Mouse (Mus musculus): Measurements from ENCODE around the gene Nfib.

The Nfib gene

DNA sequence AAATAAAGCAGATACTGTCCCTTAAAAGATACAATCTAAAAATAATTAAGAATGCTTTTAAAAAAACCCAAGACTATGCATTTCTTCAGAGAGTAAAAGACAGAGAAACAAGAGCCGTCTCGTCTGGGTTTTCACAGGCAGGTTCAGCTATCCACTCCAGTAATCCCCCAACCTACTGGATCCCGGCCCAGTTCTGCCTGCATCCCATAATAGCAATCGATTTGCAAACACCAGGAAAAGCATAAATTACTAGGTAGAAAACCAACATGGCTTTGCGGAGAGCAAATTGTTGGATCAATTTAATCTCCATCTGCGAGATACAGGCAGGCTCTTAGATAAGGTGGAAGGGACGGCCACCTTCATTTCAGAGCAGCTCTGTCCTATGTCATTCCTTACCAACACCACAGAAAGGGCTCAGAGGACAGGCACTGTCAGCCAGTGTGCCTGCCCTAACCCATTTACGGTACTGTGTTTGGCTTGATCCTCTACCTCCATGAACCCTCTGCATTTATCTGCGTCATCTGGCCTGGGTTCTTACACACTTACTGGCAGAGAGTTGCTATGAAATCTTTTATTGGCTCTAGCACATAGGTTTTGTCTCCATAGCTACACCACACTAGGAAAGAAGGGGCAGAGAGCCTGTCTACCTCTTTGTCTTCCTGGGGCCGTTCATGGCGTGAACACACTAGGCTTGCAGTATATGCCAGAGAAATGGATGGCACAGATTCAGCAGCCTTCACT is 321.4 kb downstream of the Nfib start:
- peak; percentile 36 to 40 for DNase-seq

DNA sequence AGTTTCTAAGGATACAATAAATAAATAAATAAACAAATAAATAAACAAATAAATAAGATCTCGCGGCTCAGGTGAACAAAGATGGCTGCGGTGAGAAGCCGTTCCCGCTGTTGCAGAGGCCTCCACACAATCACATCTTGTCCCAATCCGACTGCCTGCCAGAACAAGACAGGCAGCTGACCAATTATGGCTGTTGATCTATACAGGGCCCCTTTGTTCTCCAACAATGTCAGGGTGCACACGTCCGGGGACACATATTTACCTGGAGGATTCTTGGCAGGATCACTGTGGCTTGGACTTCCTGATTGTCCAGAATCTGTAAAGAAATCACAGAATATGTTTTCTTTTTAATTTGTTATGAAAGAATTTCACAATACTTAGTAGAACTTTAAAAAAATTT is 322.2 kb downstream of the Nfib start:
- peak in 1 of 2 experiments; percentile 35 for DNase-seq

DNA sequence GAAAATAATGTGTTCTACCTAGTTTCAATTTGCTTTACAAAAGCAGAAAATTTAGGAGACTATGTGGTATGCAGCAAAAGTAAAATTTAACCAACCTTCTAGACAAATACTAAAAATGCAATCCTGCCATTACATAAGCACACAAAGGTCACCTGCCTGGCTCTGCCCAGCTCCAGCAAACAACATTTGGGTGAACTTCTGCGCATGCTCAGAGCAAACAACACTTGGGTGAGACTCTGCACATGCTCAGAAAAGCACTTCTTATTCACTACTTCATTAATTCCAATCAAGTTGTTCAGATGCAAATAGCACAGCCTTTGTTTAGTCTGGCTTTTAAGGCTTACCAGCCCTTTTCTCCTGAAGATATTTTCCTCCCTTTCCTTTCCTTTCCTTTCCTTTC is 323.8 kb downstream of the Nfib start:
- peak; percentile 73 to 88 for DNase-seq

DNA sequence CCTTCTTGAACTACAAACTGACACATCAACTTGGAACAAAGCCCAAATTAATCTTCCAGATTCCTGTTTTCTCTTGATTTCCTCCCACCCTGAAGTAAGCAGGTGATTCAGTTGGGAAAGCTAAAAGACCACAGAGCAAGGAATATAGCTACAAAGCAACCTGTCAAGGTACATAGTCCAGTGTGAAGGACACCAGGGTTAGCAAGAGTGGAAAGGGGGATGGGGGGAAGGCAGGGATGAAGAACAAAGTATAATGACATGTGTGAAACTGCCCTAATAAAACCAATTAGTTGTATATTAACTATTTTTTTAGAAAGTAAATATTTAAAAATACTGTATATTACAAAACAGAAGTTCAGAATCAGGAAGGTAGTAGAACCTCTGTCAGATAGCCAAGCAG is 325.0 kb downstream of the Nfib start:
- peak; percentile 50 to 75 for DNase-seq

DNA sequence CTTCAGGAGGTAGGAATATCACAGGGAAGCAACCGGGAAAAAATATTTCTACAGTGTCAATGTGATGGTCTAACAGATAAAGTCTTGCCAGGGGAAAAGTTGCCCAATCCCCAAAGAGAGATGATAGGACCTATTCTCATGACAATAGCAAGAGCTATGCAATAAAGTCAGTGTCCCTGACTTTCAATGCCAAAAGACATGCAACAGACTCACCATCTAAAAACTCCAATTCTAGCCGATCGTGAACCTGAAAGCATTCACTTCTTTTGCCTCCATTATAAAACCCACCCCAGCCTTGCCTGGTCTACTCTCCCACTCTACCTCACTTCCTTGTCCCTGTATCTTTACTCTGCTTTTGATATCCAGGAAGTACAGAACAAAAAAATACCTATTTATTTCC is 327.5 kb downstream of the Nfib start:
- no peak for DNase-seq

DNA sequence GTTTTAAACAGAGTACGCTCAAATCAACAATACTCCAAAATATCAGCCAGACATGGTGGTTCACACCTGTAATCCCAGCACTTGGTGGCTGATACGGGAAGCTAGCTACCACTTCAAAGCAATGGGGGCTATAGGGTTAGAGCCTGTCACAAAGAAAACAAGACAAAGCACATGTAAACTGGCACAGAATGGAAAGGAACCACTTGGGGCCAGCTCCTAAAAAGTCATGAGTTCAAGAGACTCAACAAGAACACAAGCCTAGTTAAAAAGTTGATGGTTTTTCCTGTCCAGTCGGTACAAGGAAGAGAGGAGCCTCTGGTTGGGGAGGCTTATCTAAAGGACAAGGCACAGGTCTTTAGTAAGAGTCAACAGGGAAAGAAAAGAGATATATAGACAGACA is 327.9 kb downstream of the Nfib start:
- no peak for DNase-seq

DNA sequence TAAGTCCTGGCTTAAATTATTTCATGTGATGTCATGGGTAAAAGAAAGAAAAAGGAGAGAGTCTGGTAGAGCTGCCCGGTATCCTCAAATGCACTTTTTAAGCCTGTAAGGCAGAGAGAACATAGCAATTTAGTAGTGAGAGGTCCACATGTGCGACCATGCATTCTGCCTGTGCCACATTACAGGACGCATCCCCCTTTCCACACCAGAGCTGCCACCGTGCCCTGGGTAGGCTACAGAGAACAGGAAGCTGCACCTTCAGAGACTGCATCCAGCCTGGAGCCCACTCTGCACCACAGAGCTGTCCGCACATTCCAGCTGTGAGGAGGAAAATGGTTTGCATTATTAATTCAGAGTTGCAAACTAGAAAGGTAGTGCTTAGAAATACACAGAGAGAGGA is 331.0 kb downstream of the Nfib start:
- no peak for DNase-seq

DNA sequence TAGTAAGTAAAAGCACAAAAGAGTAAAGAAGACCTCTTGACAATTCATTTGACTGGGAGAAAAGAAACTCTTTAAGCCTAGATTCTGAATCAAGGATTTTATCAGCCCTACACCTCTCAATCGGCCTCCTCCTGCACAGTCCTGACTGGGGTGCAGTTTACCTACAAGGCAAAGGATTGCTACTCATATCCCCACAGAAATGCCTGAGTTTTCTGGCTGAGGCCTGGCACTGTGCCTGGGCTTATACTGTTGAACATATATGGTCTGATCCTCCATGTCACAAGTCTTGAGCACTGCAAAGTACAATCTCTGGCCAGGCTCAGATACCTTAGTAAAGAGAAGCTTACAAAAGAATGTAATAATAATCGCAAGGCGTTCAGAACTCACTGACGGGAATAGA is 333.3 kb downstream of the Nfib start:
- DNase-seq = no peak

DNA sequence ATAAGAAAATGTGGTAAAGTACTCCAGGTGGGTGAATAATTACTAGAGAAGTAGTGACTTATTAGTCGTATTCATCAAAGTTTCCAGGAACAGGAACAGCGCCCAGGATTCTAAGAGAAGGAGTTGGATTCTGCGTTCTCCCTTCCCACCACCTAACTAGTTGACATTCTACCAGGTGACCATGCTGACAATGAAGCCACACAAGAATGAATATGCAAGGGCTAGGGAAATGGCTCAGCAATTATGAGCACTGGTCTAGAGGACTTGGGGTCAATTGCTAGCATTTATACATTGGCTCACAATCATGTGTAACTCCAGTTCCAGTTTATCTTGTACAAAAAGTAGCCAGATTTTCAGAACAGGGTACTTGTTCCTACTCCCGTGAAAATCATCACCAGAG is 334.1 kb downstream of the Nfib start:
- no peak for DNase-seq

DNA sequence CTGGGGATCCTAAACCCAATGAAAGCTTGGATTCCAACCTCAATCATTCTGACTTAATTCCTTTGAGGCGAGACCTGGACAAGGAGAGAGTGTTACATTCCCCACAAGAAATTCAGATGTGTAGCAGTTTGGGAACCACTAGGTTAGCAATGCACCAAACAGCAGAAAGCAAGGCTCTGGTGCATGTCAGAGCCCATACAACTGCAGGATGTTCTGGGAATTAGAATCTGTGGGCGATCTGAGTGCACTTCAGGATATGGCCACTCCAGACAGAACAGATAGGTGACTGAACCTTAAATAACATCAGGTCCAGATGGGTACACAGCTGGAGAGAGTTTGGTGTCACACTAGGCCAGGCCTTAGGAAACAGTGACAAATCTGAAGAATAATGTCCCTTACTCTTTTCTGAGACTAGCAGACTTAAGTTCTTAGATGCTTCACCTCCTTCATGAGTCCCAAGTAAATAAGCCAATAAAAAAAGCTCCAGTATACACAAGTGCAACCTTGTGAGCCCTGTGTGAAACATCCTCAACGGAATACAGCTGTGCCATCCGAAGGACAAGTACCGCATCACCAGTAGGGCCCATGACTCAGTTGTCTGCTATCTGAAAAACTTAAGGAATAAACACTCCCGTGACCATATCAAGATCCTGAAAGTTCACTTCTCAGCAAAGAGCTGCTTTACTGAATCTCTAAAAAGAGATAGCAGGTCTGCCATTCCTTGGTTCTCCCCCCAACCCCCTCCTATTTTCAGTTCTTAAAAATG is 336.4 kb downstream of the Nfib start:
- no peak for DNase-seq

DNA sequence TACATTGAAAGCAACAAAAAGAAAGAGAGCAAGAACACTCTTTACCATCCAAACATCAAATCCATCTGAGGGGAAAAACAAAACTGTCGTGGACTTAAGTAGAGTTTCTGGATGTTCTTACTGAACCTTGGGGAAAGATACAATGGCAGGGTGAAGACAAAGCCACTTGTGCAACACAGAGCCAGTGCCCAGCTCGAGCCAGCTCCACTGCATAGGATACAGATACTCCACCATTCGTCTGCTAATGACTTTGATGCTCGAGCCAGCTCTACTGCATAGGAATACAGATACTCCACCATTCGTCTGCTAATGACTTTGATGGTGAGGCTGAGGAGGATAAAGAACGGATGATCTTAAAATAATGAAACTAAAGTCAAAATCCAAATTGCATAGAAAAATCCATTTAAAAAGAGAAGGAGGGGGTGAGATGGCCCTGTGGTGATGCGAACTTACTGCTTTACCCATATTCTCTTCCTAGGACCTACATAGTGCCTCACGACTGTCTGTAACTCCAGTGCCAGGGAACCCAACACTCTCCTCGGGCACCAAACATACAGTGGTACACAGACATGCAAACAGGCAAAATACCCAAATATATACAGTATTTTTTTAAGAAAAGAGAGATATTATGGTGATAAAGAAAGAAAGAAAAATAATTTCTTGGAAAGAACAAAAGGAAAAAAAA is 337.3 kb downstream of the Nfib start:
- DNase-seq = no peak

DNA sequence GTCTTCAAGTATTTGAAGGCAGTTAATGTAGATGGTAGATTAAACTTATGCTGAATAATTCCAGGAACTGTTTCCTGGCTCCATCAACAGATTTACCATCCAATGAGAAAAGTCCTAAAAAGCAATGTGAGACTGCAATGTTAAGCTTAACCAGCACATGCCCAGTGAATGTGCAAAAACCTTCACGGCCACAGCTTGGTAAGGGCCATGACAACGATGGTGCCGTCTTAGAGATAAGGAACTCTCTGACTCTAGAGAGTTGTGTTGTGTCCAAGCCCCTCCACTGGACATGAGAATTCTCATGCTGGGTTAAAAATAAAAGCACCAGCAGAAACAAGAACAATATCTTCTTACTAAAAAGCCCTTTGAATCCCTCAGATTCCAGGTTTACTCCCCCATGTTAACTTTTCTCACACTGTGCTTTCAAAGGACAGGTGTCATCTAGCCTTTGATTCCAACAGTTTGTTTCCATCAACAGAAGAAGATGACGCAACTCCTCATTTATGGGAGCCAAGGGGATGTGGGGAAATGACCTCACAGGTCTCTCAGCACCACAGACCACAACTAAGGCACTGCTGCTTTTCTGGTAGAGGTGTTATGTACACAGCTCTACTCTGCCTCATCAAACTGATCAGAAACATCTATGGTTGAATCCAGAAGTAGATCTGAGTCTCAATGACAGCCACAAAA is 340.7 kb downstream of the Nfib start:
- DNase-seq = no peak

DNA sequence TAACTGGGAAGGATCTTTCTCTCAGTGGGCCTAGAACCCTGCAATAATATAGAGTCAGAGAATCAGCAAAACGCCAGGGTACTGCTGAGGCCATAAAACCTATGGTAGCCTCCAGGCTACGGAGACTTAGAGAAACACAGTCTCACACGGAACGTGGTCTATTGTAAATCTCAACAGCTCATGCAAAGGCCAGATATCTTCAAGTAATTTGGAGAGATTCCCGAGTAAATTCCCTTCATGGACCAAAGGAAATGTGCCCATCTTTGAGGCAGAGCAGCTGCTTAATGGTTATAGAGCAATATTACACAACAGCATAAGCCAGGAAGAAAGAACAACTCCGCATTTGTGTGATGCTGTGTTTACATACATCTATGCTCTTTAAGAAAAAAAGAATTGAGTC is 341.6 kb downstream of the Nfib start:
- DNase-seq = no peak

DNA sequence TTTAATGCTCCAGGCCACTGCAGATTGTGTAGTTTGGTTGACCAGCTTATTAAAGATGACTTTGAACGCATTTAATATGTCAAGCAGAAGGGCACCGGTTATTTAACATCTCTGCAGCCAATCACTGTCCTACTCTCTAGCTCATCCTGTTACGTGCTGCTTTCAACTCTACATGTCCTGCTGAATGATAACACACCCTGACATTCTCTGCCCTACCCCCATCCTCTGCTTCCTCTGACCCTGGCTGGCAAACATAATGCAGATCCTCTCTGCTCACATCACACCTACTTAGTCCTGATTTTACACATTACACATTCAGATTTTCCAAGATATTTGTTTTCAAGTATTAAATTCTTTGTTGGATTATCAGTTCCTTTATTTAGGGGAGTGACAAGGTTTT is 343.3 kb downstream of the Nfib start:
- DNase-seq = no peak

DNA sequence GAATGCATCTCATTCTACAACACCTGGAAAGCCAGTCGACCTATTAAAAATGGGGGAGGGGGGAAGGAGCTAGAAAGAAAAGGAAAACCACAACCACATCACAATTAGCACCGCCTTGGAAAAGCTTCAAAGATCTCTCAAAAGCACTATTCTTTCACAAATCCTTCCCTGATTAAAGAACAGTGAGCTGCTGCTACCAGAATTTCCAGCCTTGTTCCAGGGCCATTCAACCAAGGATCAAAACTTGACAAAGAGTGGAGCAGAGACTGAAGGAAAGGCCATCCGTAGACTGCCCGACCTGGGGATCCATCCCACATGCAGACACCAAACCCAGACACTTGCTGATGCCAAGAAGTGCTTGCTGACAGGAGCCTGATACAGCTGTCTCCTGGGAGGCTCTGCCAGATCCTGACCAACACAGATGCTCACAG is 345.5 kb downstream of the Nfib start:
- no peak for DNase-seq

DNA sequence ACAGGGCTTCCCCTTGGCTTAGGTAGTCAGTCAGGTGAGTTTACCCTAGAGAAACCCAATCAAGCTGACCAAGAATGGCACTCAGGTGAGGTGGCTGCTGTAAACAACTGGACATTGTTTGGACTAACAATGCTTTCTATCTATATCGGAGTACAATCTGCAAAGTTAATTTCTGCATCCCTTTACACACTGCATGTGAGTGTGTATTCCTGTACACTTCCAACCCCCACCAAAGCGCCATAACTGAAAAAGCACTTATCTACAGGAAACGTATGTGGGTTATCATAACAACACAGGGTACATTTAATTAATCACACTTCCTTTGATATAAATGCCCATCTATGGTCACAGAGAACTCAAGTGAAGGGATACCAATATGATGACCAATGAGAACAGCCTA is 346.4 kb downstream of the Nfib start:
- DNase-seq = no peak

DNA sequence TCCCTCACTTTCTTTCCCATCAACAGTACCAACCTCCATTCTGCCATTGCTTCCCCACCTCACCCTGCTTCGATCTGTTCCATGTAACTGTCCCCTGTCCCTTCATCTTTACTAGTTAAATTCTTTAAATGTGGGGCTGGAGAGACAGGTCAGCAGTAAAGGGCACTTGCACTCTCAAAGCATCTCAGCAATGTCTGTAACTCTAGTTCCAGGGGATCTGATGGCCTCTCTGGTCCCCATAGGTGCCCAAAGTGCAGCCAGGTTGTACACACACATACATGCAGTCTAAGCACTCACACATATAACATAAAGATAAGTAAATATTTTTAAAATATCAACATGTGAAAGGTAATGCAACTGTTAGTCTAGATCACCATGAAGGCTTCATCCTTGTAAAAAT is 356.5 kb downstream of the Nfib start:
- no peak for DNase-seq

DNA sequence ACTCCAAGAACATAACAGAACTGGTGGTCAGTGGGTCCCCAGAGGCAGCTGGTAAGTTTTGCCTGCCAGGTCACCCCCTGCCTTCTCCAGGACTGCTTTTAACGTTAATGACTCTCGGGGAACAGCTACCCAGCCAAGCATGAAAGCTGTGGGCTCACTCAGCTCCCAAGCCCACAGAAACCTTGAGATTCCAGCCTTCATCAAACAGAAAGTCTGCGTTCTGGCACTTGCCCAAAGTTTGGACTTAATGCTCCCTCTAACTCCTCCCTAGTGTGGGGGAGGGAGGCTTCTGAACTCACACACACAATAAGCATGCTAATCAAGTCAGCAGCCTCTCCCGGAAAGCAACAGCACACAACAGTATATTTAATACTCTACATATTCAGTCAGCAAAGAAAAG is 360.8 kb downstream of the Nfib start:
- peak; percentile 89 for DNase-seq

DNA sequence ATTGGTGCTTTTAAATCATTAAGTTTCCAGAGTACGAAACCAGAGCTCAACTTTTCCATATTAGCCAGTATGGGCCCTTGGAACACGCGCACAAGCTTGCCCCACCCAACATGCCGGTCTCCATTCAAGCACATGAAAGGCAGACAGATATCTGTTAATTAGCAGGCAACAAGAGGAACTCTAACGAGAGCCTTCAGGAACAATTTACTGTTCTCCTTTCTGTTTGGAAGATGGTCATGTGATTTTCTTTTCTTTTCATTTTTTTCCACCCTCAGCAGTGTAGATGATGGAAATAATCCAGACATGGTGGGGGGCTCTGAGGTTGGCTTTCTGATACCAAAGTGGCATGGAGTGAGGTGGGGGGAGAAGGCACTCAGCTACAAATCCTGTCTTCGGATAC is 361.3 kb downstream of the Nfib start:
- no peak for DNase-seq

DNA sequence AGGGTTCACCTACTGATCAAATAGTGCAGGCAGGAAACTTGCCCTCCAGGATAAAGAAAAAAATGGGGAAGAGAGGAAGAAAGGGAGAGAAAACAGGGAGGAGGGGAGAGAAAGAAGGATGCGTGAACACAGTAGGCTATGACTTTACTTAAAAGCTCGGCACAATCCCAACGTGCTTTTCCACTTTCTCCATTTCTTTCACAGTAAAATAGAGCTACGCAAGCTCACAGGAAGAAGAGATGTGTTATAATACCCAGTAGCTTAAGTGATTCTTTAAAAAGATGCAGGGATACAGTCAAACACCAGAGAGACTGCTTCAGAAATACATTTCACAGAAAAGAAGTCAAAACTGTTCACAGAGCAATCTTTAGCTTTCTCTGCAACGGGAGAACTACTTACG is 366.6 kb downstream of the Nfib start:
- no peak for DNase-seq

DNA sequence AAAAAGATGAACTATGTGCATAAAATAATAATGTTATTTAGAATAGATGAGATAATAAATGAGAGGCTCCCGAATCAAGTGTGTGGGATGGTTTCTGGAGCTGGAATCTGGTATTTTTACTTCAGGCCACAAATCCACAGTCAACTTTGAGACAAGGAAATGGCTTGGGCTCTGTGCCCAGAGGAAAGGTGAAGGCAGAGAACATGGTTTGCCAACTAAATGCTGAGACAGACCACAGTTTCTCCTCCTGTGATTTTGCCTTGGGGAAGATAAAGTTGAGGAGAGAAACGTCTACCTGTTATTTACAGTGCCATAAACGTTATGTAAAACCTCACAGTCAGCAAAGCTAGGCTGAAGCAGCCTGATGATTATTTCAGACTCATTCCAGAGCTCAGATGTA is 367.1 kb downstream of the Nfib start:
- peak; percentile 71 to 76 for DNase-seq

DNA sequence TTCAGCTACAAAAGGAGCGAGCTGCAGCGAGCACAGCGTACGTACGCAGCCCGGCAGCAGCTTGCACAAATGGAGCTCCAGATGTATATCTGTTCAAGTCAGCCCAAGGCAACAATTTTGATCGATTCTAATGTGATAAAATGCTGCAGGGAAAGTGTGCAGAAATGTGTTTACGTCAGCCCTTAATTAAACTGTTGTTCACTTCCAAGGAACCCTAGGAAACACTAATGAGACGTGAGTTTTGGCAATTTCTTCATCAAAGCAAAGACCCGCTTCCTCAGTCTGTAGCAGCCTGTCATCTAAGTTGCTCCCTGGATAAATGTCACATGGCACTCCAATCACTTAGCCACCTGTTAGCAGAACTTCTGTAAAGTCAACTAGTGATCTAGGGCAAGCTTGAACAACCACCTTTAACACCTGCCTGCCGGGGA is 368.6 kb downstream of the Nfib start:
- no peak for DNase-seq

DNA sequence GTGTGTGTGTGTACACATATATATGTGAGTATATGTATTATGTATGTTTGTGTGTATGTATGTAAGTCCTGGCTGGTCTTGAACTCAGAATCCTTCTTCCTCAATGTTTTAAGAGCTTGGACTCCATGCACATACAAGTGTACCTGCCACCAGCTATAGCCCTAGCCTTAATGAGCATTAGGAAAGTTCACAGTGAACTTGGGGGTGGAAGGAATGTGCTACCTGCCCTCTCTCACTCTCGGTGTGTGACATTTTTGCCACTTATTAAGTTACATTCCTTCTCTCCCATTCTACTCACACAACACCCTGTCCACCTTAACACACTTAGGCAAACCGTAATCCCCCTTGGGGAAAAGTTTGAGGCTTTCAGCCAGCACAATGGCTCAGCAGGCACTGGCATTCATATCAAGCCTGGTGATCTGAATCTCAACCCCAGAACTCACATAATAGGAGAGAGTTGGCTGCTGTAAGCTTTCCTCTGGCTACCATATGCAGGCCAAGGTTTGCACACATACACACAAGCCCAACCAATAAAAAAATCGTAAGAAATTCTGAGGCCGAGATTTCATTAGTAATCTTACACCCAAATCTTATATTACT is 370.2 kb downstream of the Nfib start:
- DNase-seq = no peak
